Mouse (Mus musculus) frontal cortex, adult 2 months (tissue): ENCODE measurements at regions not wholly inside any gene's neighbourhood (a gene's known extent, or its start where the extent isn't known, plus 50 kb on each side); places are given as distances from the start of the nearest gene placed in this dataset.

Experiments
- DNase-seq, 2 experiments: peaks; one replicate each; pipeline ENCODE4 v3.0.0; 2022; ENCODE audit warnings: low spot score in 1 of 2; ENCODE audit errors: extremely low spot score in 1 of 2

DNA sequence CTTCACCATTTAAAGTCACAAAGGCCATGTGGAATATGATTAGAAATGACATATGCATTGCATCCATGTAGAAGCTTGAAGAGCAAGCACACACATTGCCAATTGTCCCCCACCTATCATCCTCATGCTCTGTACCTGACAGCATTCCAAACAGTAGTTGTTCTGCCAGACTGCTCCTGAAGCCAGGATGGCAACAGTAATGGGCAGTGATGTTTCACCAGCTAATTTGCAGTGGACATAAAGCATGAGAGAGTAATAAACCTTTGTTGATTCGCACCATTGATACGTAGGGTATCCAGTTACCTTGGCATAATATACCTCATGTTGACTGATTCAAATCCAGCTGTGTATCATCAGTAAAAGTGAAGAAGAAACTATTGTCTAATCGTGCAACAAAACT lies 606.5 kb upstream of the Celf2 start:
- DNase-seq: no peak

DNA sequence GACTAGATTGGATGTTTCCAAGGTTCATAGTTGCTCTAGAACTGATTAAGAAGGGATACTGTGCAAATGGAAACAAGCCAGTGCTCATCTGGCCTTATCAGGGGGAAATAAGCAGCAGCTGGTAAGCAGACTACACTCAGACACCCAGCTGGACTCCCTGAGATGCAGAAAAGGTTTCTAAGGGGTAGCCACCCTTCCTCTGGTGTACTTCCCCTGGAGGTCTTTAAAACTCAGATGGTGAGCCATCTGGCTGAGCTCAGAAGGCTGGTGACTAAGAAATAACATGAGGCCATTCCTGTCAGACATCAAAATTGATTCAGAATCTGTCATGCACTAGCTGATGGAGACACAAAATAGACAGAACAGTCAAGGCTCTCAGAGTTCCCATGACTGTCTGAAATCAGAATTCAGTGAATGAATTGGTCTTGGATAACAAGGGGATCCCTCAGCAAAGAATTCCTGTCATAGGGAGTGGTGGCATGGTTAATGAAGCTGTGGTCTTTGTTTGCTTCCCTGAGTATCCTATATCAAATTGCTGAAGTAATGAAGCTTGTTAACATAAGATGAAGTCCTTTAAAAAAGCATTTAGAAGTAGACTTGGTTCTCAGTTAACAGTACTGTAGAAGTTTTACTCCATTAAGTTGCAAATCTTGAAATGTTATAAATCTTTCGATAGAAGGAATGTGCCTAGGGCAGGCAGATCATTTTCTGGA lies 603.2 kb upstream of the Celf2 start:
- DNase-seq: no peak

DNA sequence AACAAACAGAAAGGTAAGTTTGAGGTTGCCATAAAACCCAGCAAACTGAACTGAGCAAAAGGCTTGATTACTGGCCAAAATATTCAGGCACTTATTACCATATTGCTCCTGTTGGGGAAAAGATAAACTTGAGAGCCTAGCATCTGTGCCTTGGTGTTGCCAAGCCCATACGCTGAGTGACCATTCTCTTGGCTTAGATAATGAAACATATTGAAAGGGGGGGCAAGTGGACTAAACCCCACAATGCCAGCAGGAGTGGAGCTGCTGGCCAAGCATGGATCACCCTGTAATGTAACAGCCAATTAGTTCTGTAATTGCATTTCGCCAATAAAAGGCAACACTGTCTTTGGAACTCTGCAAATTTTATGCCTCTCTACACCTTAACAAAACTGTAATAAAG lies 584.8 kb upstream of the Celf2 start:
- DNase-seq: no peak

DNA sequence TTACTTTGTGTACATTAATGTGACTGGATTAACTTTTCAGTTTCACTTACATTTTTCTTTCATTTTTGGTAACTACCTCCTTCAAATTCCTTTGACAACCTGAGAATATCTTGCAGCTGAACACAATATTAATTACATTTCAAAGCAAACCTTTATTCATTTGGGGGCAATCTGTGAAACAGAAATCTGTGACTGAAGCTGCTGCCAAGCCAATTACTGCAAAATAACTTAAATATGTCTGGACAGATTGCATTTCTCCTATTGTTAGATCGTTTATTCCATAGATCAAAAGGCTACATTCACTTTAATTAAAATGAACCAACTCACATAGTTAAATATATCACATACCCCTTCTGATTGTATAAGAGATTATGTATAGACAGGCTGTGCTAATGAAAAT lies 558.5 kb upstream of the Celf2 start:
- DNase-seq: no peak

DNA sequence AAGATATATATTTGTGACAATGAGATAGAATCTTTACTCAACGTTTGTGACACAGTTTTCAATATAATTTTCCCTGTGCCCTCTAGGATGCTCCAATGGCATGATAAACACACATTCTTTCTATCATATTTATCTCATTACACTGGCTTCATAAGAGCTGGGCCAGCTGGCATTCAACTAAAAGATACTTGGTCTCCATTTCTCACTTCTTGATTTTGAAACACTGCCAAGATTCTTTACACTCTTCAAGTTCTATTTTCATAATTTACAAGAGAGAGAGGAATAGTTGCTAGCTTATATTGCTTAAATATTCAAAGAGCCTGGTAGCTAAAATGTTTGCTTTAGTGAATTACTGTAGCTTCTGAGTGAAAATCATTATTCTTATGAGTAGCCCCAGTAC lies 552.3 kb upstream of the Celf2 start:
- peak in 1 of 2 experiments; percentile 32 for DNase-seq

DNA sequence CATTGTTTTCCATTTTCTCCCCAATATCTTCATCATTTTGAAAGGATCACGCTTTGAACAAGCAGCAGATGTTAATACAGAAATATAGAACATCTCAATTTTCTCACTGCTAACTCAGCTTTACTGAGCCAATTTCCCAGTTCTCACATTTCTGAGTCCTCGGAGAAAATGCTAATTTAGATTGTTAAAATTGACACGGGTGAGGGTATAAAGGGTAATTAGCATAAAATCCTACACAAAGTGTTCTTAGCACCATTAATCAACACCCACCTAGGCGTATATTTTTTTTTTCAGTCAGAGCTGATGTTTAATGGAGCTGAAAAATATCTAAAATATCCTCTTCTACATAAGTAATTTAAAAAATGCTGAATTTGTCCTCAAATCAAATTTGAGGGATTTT lies 519.8 kb upstream of the Celf2 start:
- peak; percentile 33 to 69 for DNase-seq

DNA sequence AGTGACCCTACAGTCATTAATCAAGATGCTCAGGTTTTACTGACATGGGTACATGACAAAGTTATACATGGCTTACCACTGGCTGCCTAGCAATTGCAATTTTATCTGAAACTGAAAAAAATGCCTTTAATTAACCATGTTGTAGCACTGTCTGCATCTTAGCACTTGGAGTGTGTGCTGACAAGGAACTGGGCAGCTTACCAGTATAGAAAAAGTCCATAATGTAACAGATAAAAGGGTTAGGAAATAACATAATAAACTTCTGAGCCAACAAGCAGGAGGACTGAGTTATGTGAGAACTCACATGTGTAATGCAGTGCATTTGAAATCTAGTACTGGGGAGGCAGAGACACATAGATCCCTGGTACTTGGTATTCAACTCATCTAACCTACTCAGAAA lies 518.2 kb upstream of the Celf2 start:
- DNase-seq: no peak

DNA sequence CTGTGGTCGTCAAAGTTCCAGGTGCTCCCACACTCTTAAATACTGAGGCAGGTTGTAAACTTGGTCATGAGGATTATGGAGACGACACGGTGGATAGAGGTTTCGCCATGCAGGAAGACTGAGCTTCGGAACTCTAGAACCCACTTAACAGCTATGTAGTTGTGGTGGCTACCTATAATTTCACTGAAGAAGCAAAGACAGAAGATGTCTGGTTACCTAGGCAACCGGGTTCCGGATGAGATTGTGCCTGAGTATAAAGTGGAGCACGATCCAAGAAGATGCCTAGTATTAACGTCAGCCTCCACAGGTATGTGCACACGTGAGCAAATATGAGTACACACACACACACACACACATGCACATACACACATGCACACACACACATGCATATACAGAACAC lies 517.3 kb upstream of the Celf2 start:
- peak in 1 of 2 experiments; percentile 63 for DNase-seq

DNA sequence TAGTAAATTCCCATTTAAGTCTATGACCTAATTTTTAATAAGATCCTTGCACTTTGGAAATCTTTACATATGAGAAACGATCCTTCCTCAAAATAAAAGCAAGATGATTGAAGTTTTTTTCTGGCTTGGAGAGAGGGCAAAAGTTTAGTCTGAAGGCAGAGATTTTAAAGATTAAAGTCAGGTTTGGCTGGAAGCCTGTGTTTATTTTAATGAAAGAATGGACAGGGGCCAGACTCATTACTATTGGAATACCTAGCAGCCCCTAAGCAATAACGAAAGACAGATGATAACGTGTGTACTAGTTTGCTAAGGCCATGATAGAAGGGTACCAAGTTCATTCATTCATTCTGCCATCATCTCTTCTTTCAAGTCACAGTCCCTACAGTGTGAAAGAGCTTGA lies 513.3 kb upstream of the Celf2 start:
- peak in 1 of 2 experiments; percentile 0 for DNase-seq

DNA sequence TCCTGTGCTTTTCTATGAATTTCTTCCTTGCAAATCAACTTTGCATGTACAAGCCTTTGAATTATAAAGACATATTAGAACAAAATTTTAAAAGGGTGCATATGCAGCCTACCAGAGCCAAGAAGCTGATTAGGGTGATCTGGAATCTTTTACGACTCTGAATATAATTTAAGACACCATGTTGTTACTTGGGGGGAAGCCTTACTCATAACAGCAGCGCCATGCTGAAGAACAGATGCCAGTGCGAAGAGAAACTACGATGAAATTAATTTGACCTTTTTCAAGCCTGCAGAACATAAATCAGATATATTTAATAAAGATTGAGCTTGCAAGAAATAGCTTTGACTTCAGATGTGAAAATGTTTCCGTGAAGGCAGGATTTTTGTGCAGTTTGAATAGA lies 512.7 kb upstream of the Celf2 start:
- peak in 1 of 2 experiments; percentile 19 for DNase-seq

DNA sequence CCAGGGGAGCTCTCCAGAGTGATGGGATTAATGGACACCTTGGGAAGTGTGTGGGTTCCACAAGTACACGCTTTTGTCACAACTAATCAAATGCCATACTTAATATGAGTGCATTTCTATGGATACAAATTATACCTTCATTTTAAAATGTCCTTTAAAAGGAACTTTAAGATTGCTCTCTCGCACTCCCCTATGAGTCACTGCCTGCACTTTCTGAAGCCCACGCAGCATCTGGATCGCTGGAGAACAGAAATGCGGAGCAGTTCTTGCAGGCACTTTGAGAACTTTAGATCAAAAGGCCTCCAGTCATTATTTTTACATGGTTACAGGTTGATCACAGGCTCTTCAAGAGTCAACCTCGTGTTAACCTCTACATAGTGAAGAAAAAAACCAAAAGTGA lies 503.5 kb upstream of the Celf2 start:
- DNase-seq: peak; percentile 79 to 86

DNA sequence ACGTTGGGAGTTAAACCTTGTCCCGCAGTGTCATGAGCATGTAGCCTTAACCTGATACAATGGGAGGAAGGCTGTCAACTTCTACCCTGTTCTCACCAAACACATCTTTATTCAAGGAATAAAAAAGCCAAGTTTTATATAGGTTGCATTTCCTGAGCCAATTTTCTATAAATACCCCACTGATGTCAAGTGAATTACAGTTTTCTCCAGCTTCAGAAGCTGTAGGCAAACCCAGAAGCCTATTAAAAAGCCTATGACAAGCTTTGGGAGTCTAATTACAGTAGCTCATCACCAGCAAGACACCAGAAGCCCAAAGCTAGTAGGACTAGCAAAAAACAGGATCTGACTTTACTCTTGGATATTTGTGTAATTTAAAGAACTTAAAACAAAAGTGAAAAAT lies 490.1 kb upstream of the Celf2 start:
- peak; percentile 49 to 67 for DNase-seq

DNA sequence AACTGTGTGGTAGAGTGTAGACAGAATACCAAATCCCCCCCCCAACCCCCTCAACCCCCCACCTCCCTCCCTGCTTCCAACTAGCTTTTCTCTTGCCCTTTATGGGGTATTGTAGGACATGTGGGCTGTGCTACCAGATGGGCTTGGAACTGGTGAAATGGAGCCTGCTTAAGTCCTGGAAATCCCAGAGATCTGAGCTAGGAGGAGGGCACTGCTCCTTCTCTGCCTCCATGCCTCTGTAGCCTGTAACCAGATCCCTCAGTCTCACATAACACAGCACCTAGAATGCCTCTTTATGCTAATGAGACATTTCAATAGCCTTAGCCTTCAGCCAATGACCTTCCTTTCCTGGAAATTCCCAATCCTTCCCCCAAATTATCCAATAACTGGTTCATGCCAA lies 465.1 kb upstream of the Celf2 start:
- no peak for DNase-seq

DNA sequence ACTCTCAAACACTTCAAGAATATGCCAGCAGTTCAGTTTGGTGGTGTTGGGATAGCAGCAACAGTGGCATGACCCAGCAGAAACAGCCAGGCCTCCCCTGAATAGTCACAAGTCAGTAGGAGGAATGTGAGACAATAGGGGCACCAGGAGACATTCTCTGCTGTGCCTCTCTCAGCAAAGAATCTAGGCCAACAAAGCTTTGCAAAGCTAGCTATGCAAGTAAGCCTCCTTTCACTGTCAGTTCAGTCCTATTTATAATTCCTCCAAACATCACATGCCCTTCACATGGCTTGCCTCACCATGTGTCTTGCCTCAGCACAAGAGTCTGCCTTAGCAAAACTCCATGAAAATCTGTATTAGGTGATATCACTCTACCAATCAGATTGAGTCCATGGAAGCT lies 454.1 kb upstream of the Celf2 start:
- DNase-seq: no peak

DNA sequence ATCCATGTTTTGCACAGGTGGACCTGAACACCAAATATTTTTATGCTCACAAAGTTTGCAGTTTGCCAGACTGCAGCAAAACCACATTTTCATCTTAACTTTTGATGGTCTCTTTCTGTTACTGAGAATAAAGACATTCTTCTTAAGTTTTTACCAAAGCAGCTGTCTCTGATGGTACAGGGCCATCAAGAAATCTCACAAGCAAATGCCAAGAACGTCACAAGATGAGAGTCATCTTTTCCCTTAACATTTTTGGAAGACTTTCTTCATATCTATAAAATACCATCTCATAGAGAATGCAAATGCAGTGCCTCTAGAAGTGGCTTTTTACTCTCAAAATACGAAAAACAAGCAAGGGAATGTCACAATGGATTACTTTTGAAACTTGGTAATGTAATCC lies 444.8 kb upstream of the Celf2 start:
- no peak for DNase-seq

DNA sequence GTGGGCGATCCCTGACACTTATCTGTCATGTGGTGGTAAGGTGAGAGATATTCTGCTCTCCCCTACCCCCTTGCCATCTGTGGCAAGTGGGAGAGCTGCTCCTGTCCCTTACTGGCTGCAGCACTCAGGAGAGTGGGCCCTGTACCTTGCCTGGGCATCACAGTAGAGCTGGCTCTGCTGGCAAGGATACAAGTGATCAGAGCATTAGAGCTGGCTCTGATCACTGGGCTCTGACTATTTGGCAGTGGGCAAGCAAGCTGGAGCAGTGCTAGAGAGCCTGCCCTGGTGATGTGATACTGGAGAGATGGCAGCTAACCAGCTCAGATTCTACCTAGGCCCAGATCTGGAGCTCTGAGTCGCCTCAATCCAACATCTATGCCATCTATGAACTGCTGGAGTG lies 443.5 kb upstream of the Celf2 start:
- no peak for DNase-seq

DNA sequence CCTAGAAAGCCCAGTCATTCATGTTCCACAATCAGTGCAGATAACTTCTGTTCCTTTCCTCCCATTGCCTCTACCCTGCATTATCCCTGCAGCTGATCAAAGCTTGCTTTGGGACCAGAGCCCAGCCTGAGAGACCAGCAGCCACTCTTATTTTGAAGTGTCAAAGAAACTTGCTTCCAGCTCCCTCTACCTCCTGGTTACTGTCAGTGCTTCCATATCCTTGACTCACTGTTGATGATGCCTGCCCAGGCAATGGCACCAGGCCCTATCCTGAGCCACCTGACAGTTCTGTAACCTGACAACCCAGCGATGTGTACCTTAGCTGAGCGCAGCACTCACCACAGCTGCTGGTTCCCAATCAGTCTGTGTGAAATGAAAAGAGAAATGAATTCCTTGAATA lies 435.6 kb upstream of the Celf2 start:
- peak; percentile 20 to 38 for DNase-seq

DNA sequence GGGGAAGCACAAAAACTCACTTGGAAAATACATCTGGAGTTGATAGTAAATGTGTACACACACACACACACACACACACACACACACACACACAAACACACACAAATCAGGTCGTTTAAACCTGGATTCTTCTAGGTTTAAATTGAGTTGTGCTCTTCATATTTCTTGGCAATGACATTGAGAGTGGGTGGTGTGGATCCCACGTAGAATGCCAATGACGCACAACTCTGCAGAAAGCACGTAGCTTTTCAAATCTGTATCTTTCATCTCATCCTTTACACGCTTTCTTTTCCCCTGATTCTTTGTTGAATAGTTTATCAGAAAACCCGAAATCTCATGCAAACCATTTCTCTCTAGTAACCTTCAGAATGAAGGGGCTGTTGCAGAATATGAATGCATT lies 424.3 kb upstream of the Celf2 start:
- DNase-seq: peak; percentile 28 to 62

DNA sequence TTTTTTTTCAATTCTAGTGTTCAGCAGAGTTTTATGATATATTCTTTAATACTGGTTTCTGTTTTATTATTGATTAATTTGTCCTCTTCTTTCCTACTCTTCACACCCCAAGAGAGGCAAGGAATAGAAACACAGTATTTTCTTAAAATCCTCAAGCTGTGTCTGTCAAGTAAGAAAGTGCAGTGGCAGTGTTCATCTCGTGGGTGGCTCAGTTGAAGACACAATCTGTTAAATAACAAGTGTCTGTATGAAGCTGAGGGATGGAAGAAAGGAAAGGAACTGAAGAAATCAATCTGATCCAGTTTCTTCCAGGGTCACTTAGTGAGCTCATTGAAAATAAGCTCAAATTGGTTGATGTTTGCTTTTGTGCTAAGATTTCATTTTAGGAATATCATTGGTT lies 396.9 kb upstream of the Celf2 start:
- DNase-seq: peak; percentile 18 to 54

DNA sequence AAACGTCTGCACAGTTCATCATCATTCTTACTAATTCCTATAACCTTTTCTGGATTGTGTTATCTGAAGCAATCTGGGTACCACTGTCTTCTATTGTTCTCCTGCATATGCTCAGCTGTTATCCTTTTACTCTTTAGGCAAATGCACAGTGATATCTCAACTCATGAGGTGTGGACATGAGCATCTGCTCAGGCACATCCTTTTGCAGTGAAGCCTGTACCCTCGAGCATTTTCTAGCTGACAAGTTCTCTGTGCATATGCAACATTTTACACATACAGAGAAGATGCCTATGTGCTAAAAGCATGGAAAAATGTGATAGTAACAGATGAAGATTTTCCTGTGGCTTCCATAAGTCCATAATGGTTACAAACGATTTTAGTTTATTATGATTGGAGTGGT lies 384.4 kb upstream of the Celf2 start:
- DNase-seq: peak; percentile 51 to 67
